Mouse (Mus musculus): ENCODE data around the gene Eya2. TPM values are rescaled to one million over a fixed set of nuclear protein-coding genes. Genes with fewer than 3 reads are reported as not detected.

Eya2 gene
- polyA plus RNA-seq, 2 experiments = 18.8 to 32.6 TPM

DNA sequence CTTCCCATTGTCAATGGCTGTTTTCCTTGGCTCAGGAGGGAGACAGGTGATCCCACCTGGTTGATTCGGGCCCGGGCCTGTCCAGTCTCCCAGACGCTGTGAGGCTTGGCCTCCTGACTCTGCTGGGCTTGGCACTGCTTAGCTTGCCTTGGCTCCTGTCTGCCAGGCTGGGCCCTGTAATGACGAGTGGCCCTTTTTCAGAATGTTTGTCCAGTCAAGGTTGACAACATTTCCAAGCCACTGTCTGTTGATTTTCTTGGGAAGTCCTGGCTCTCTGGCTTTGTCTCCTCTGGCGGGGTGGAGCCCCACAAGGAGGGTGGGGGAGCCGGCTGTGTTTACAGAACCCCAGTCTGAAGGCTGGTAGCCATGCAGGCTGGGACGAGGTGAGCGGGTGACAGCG lies 49.2 kb downstream of the Eya2 start:
- Histone ChIP-seq H3K27ac (replicated peaks; ENCODE audit: low read depth, low read length) (no peak overlapping the region), H3K4me2 (replicated peaks; ENCODE audit: low read depth, low read length, severe bottlenecking) (no peak overlapping the region), H3K9ac (ENCODE audit: low read depth, low read length, severe bottlenecking) (no peak overlapping the region), H3K4me1 (ENCODE audit: control insufficient read depth, insufficient read depth, low read length) (peaks cover 12% of the 10 kb centered on the region), H3K27me3 (ENCODE audit: control insufficient read depth, insufficient read depth, low read length) (no peaks in the 10 kb centered on the region; the same call in 1 of the 2 replicates), H3K4me3 (replicated peaks; ENCODE audit: low read length) (no peak overlapping the region), H3K9me3 (ENCODE audit: control insufficient read depth, low read length) (no peaks in the 10 kb centered on the region), H3K36me3 (ENCODE audit: control insufficient read depth, insufficient read depth, low read length) (no peaks in the 10 kb centered on the region)
- DNase-seq (ENCODE audit: low spot score) = no peak
- 83% methylated on average over 9 of the region's 9 CpGs for WGBS
- no peak for TF ChIP-seq POLR2A (IDR thresholded peaks at IDR 0.05; ENCODE audit: borderline replicate concordance, extremely low read depth, insufficient read depth, insufficient read length)
- ATAC-seq (ENCODE audit: low FRiP score, low read depth) = no peak

GRCm38 (mm10) chr2:165651031-165651430 lies 56.2 kb downstream of the Eya2 start:
- Histone ChIP-seq H3K27ac (replicated peaks; ENCODE audit: low read depth, low read length) (no peak overlapping the region), H3K36me3 (ENCODE audit: control insufficient read depth, insufficient read depth, low read length) (no peaks in the 10 kb centered on the region), H3K9ac (ENCODE audit: low read depth, low read length, severe bottlenecking) (no peak overlapping the region), H3K27me3 (ENCODE audit: control insufficient read depth, insufficient read depth, low read length) (no peaks in the 10 kb centered on the region), H3K9me3 (ENCODE audit: control insufficient read depth, low read length) (no peaks in the 10 kb centered on the region), H3K4me1 (ENCODE audit: control insufficient read depth, insufficient read depth, low read length) (peaks cover 41% of the 10 kb centered on the region), H3K4me3 (replicated peaks; ENCODE audit: low read length) (no peak overlapping the region), H3K4me2 (replicated peaks; ENCODE audit: low read depth, low read length, severe bottlenecking) (no peak overlapping the region)
- TF ChIP-seq POLR2A (IDR thresholded peaks at IDR 0.05; ENCODE audit: borderline replicate concordance, extremely low read depth, insufficient read depth, insufficient read length) = no peak
- no peak for DNase-seq (ENCODE audit: low spot score)
- WGBS = 56% methylated on average over 11 of the region's 11 CpGs
- ATAC-seq (ENCODE audit: low FRiP score, low read depth) = no peak

DNA sequence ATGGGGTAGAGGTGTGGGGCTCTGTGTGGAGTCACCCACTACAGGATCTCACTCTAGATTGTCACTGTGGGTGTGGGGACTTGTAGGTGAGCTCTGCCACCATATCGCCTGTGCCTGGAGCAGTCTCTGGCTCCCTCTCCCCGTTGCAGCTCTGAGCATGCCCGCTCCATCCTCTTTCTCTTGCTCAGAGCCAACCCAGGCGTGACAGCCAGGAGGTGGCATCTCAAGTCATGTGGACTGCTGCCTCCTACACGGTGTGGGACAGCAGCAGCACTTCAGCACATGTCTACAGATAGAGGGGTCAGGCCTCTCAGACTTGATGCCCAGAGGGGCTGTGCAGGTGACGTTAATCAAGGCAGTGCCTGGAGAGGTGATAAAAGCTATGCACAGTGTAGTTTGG lies 57.4 kb downstream of the Eya2 start:
- DNase-seq (ENCODE audit: low spot score) (no peak), ATAC-seq (ENCODE audit: low FRiP score, low read depth) (no peak)
- Histone ChIP-seq H3K4me3 (replicated peaks; ENCODE audit: low read length) (no peak overlapping the region), H3K4me2 (replicated peaks; ENCODE audit: low read depth, low read length, severe bottlenecking) (no peak overlapping the region), H3K27ac (replicated peaks; ENCODE audit: low read depth, low read length) (no peak overlapping the region), H3K9me3 (ENCODE audit: control insufficient read depth, low read length) (no peaks in the 10 kb centered on the region), H3K9ac (ENCODE audit: low read depth, low read length, severe bottlenecking) (no peak overlapping the region), H3K36me3 (ENCODE audit: control insufficient read depth, insufficient read depth, low read length) (no peaks in the 10 kb centered on the region), H3K4me1 (ENCODE audit: control insufficient read depth, insufficient read depth, low read length) (peaks cover 42% of the 10 kb centered on the region), H3K27me3 (ENCODE audit: control insufficient read depth, insufficient read depth, low read length) (no peaks in the 10 kb centered on the region)
- 37% methylated on average over 6 of the region's 6 CpGs for WGBS
- no peak for TF ChIP-seq POLR2A (IDR thresholded peaks at IDR 0.05; ENCODE audit: borderline replicate concordance, extremely low read depth, insufficient read depth, insufficient read length)

DNA sequence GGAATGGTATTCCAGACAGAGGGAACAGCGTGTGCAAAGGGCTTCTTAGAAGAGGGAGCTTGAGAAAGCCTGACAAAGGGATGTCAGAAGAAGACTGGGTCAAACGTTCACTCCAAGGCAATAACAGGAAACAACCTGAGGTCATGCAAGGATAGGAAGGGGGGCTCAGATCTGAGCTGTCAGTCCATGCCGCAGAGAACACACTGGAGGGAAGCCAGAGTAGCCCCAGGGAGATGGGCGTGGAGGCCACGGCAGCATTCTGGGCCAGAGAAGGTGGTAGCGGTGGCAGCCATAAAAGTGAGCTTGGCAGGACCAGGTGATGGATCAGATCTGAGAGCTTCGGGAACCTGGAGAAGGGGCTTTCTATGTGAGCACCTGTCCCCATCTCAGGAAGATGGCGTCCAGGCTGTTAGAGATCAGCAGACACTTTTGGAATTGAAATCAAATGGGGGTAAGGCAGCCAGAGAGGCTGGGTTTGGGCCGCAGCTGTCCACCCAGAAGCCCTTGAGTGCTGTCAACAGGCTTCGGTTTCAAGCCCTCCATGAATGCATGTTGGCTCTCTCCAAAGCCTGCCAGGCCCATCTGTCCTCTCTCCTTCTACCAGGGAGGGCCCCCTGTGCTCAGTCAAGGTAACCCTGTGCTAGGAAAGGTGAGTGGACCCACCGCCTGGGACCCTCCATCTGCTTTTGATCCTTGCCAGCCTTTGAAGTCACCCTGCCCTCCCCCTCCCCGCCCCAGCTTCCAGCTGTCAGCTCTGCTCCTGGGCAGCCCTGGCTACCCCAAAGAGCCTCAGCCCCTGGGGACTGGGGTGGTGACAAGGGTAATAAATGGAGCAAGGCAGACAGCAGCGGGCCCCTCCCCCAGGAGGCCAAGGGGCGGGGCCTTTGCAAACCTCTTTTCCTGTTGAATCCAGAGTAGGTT lies 58.4 kb downstream of the Eya2 start:
- Histone ChIP-seq H3K9me3 (ENCODE audit: control insufficient read depth, low read length) (no peaks in the 10 kb centered on the region), H3K36me3 (ENCODE audit: control insufficient read depth, insufficient read depth, low read length) (no peaks in the 10 kb centered on the region), H3K9ac (ENCODE audit: low read depth, low read length, severe bottlenecking) (no peak overlapping the region), H3K4me3 (replicated peaks; ENCODE audit: low read length) (no peak overlapping the region), H3K4me2 (replicated peaks; ENCODE audit: low read depth, low read length, severe bottlenecking) (0 out of 2 replicates have a peak overlapping the region, but pooled peaks have one; percentile 13), H3K4me1 (ENCODE audit: control insufficient read depth, insufficient read depth, low read length) (peaks cover 39% of the 10 kb centered on the region), H3K27me3 (ENCODE audit: control insufficient read depth, insufficient read depth, low read length) (no peaks in the 10 kb centered on the region), H3K27ac (replicated peaks; ENCODE audit: low read depth, low read length) (peak overlapping the region; percentile 26; the same call in 1 of the 2 replicates)
- ATAC-seq (ENCODE audit: low FRiP score, low read depth) (peak; percentile 71), DNase-seq (ENCODE audit: low spot score) (peak; percentile 57)
- 8% methylated on average over 14 of the region's 14 CpGs for WGBS
- TF ChIP-seq POLR2A (IDR thresholded peaks at IDR 0.05; ENCODE audit: borderline replicate concordance, extremely low read depth, insufficient read depth, insufficient read length) = no peak

- H3K4me2 ChIP-seq (replicated peaks; ENCODE audit: low read depth, low read length, severe bottlenecking) = no peak overlapping the region
- no peak for ATAC-seq (ENCODE audit: low FRiP score, low read depth)
- no peaks in the 10 kb centered on the region for H3K9me3 ChIP-seq (ENCODE audit: control insufficient read depth, low read length)
- 46% methylated on average over 9 of the region's 9 CpGs for WGBS
- H3K9ac ChIP-seq (ENCODE audit: low read depth, low read length, severe bottlenecking) = no peak overlapping the region
- H3K4me3 ChIP-seq (replicated peaks; ENCODE audit: low read length) = no peak overlapping the region
- H3K27ac ChIP-seq (replicated peaks; ENCODE audit: low read depth, low read length) = no peak overlapping the region
- TF ChIP-seq POLR2A (IDR thresholded peaks at IDR 0.05; ENCODE audit: borderline replicate concordance, extremely low read depth, insufficient read depth, insufficient read length) = no peak
- H3K36me3 ChIP-seq (ENCODE audit: control insufficient read depth, insufficient read depth, low read length) = no peaks in the 10 kb centered on the region
- no peak for DNase-seq (ENCODE audit: low spot score)
- H3K27me3 ChIP-seq (ENCODE audit: control insufficient read depth, insufficient read depth, low read length) = no peaks in the 10 kb centered on the region
- peaks cover 39% of the 10 kb centered on the region for H3K4me1 ChIP-seq (ENCODE audit: control insufficient read depth, insufficient read depth, low read length)
Measured at GRCm38 (mm10) chr2:165654151-165654550, 59.3 kb downstream of the Eya2 start.
